Mouse (Mus musculus) intestine, embryonic 15.5 days (tissue): ENCODE measurements around the gene Casp8ap2. TPM values are rescaled to one million over a fixed set of nuclear protein-coding genes. Genes with fewer than 3 reads are reported as not detected.

Experiments used
- ATAC-seq: fragments of 200-750 bp; cut with Nextera tagmentation; 2 replicates; pipeline ENCODE4 v1.8.0; 2017; ENCODE audit warnings: moderate TSS enrichment, moderate library complexity
- H3K27ac ChIP-seq: fragments of 300-500 bp; sonication (generic); 2 replicates; pipeline ENCODE4 v1.5.1; 2015; ENCODE audit warnings: mild to moderate bottlenecking, inconsistent platforms
- H3K27me3 ChIP-seq: fragments of 300-500 bp; sonication (generic); replicated peaks from 2 replicates; pipeline ENCODE4 v1.6.1; 2015; ENCODE audit warnings: inconsistent platforms
- H3K36me3 ChIP-seq: fragments of 300-500 bp; sonication (generic); 2 replicates; pipeline ENCODE4 v1.6.1; 2015; ENCODE audit warnings: inconsistent platforms
- H3K4me1 ChIP-seq: fragments of 300-500 bp; sonication (generic); replicated peaks from 2 replicates; pipeline ENCODE4 v1.6.1; 2015; ENCODE audit warnings: inconsistent platforms
- H3K4me2 ChIP-seq: fragments of 300-500 bp; sonication (generic); replicated peaks from 2 replicates; pipeline ENCODE4 v1.6.1; 2015; ENCODE audit warnings: mild to moderate bottlenecking, inconsistent platforms
- H3K4me3 ChIP-seq: fragments of 300-500 bp; sonication (generic); replicated peaks from 2 replicates; pipeline ENCODE4 v1.5.1; 2015; ENCODE audit warnings: inconsistent platforms
- H3K9ac ChIP-seq: fragments of 300-500 bp; sonication (generic); 2 replicates; pipeline ENCODE4 v1.6.1; 2015; ENCODE audit warnings: inconsistent platforms
- H3K9me3 ChIP-seq: fragments of 300-500 bp; sonication (generic); 2 replicates; pipeline ENCODE4 v1.6.1; 2016; ENCODE audit warnings: inconsistent platforms
- WGBS: fragments of 180-500 bp; shearing (Covaris S2); methylation state at CpG from one replicate; pipeline ENCODE4 v1.1.7; 2015; 5-methylcytosine and 5-hydroxymethylcytosine counted together
- polyA plus RNA-seq: library from polyadenylated mRNA; unstranded; fragments of >200 nt; fragmentation: Nextera tagmentation; extraction: Ambion mirVana; gene quantifications from 2 replicates; pipeline ENCODE4 v1.2.1, GENCODE M21; 2015

The Casp8ap2 gene
- polyA plus RNA-seq, result 45.9 and 47.8 TPM in 2 replicates

DNA sequence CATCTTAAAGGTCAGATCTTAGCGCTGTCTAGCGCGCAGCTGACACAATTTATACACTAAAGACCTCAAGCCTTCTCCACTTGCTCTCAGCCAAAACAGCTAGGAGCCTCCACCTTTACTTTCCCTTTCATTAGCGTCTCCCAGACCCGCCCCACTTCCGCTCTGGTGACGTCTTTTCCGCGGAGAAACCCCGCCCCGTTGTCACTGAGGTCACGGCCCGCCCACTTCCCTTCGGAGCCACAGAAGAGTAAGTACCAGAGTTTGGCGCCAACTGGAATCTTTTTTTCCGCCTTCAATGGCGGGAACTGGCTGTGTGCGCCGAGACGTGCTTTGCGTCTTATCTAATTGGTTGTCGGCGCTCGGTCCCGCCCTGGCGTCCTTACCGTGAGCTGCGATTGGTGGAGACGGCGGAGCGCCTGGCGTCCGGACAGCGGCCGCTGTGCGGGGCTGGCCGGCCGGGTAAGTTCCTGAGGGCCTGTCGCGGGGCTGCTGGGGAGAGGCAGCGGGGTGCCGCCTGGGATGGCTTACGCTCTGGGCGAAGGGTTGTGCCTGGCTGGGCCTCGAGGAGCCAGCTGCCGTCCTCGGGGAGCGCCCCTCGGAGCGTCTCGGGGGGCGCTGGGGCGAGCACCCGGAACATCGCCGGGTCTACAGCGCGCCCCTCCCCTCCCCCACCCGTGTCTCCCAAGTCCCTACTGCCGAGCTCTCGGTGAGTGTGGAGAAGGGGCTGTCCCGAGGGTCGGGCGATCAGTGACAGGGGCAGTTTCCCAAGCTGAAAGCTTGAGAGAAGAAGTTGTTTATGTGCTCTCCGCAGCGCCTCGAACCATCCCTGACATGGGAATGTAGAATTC, at the start of gene Casp8ap2:
Gene Casp8ap2, plus strand, starts transcription at position 418 of the 848 bp plus-strand sequence.
- Histone ChIP-seq H3K4me1 (0 out of 2 replicates have a peak, but pooled peaks cover 6% of the 10 kb centered on the region), H3K4me3 (peak within 1 kb of the TSS; percentile 87), H3K4me2 (peak within 1 kb of the TSS; percentile 78), H3K9me3 (no peaks in the 10 kb centered on the region), H3K36me3 (no peaks in the 10 kb centered on the region), H3K27me3 (no peaks in the 10 kb centered on the region), H3K9ac (peak within 1 kb of the TSS; percentile 78), H3K27ac (peak within 1 kb of the TSS; percentile 74)
- peak; percentile 100 for ATAC-seq
- WGBS, result under 1% methylated on average over 65 of the region's 67 CpGs

DNA sequence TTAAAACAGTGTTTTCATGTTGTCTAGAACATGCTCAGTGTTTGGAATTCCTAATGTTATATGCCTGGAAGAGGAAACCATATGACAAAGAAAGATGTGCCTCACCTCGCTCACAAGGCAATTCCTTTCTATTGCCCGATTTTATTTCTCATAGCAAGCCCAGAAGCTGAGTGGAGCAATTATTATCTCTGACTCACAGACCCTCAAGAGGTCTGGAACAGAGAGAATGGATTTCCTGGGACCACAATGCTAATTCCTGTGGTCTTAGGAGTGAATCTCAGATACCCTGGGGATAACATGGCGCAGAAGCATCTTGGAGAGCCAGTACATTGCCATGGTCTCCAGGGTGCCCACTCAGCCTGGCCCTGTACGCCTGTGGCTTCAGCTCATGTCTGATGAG, 46.2 kb upstream of the Casp8ap2 start:
- Histone ChIP-seq H3K4me3 (no peak overlapping the region), H3K4me1 (peaks cover 6% of the 10 kb centered on the region; the same call in 1 of the 2 replicates), H3K27me3 (no peaks in the 10 kb centered on the region), H3K9me3 (no peaks in the 10 kb centered on the region), H3K4me2 (no peak overlapping the region), H3K27ac (no peak overlapping the region), H3K36me3 (no peaks in the 10 kb centered on the region), H3K9ac (no peak overlapping the region)
- WGBS, result 75% methylated on average over 4 of the region's 4 CpGs
- no peak for ATAC-seq

DNA sequence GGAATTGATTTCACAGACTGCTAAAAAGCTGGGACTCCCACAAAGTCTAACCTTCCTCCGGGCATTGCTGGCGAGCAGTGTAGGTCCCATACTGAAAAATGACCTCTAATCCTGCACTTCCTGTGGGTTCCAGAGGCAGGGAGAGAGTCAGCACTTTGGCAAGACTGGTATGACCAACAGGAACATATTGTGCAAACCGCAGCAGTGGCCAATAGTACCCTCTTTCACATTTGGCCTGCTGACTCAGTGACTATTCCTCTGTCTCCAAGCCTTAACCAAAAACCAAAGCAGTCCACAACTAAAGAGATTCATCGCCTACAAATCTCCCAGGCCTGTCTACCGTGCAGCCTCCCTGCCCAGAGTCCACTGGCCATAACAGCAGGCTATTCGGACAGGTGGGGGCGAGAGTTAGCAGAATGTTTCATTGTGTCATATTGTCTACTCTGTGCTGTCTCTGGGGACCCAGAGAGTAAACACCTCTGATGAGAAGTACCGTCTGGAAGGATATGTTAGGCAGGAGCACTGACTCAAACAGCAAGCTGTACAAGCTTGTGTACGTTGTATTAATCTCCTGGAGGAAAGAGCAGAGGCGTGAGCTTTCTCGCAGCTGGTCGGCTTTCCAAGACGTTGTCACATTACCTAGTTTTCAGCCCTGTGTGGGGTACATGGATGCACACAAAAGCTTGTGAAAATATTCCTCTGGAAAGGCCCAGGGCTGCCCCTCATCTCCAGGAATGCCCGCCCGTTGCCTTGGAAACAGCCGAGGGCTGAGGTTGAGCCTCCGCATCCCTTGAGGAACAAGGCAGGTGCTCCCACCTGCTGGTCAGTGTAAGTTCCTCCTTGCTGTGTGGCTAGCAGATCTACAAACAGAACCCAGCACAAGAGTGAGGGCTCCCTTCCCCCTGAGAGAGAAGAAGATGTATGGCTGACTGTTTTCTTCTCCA, 45.0 kb upstream of the Casp8ap2 start:
- ATAC-seq, result peak; percentile 26; the same call in 1 of the 2 replicates
- Histone ChIP-seq H3K9ac (no peak overlapping the region), H3K4me2 (no peak overlapping the region)

DNA sequence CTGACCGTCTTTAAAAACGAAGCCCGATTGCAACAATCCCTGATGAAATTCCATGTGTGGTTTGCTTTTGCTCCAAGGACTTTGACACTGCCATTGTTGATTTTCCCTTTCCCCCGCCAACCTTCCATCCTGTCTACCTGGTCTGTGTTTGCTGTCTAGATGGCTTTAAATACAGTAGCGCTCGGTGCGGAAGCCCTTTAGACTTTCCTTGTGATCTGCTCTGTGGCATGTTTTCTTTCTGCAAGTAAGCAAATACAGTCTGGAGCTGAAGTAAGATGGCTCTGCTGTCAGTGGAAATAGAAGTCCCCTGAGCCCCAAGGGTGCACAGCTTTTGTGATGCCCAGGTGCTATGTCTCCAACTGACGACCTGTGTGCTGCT, 44.3 kb upstream of the Casp8ap2 start:
- H3K27ac ChIP-seq, result no peak overlapping the region
- WGBS, result 53% methylated on average over 8 of the region's 8 CpGs
- peaks cover 6% of the 10 kb centered on the region; the same call in 1 of the 2 replicates for H3K4me1 ChIP-seq
- ATAC-seq, result peak; percentile 55; the same call in 1 of the 2 replicates
- H3K27me3 ChIP-seq, result no peaks in the 10 kb centered on the region
- H3K9ac ChIP-seq, result no peak overlapping the region
- no peaks in the 10 kb centered on the region for H3K9me3 ChIP-seq
- H3K4me3 ChIP-seq, result no peak overlapping the region
- H3K4me2 ChIP-seq, result no peak overlapping the region
- no peaks in the 10 kb centered on the region for H3K36me3 ChIP-seq

More for the DNA sequence above, 45.0 kb upstream of the Casp8ap2 start:
- Histone ChIP-seq H3K4me1 (peaks cover 6% of the 10 kb centered on the region; the same call in 1 of the 2 replicates), H3K9me3 (no peaks in the 10 kb centered on the region), H3K36me3 (no peaks in the 10 kb centered on the region), H3K27me3 (no peaks in the 10 kb centered on the region), H3K27ac (no peak overlapping the region), H3K4me3 (no peak overlapping the region)
- 42% methylated on average over 17 of the region's 17 CpGs for WGBS

DNA sequence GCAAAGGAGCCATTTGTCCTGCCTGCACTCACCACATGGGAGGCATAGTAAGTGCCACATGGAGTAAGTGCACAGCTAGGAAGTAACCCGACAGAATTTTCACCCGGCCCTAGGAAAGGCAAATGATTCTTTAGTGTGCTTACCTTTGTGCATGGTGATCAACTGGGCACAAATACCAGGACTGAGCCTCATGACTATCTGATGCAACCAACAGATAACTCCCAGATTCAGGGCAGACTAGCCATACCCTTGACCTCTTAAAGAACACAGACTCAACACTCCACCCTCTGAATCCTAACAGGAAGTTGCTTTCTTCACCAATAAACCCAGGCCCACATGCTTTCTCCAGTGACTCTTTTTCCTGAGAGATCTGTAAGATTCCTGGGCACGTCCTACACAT, 43.8 kb upstream of the Casp8ap2 start:
- no peaks in the 10 kb centered on the region for H3K36me3 ChIP-seq
- H3K9ac ChIP-seq, result no peak overlapping the region
- 60% methylated on average over 3 of the region's 3 CpGs for WGBS
- H3K4me2 ChIP-seq, result no peak overlapping the region
- ATAC-seq, result no peak; the same call in 1 of the 2 replicates
- no peak overlapping the region for H3K27ac ChIP-seq
- peaks cover 6% of the 10 kb centered on the region; the same call in 1 of the 2 replicates for H3K4me1 ChIP-seq
- no peaks in the 10 kb centered on the region for H3K27me3 ChIP-seq
- H3K9me3 ChIP-seq, result no peaks in the 10 kb centered on the region
- no peak overlapping the region for H3K4me3 ChIP-seq

DNA sequence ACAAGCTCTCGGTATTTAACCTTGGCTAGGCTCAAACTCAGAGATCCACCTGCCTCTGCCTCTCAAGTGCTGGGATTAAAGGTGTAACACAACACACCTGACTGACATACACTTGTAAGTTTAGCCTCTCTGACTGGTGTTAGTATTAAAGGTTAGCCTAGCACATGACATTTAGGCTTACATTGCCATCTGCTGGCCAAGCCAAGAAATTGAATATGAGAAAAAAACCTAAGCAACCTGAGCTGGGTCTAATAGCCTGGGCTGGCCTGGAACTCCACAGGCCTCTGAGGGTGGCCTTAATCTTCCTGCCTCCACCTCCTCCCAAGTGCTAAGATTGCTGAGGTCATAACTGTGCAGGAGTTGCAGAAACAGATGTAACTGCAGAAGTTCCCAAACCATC, 43.1 kb upstream of the Casp8ap2 start:
- Histone ChIP-seq H3K36me3 (no peaks in the 10 kb centered on the region), H3K27ac (no peak overlapping the region), H3K4me3 (no peak overlapping the region), H3K9ac (no peak overlapping the region), H3K4me2 (no peak overlapping the region), H3K4me1 (peaks cover 6% of the 10 kb centered on the region; the same call in 1 of the 2 replicates), H3K9me3 (no peaks in the 10 kb centered on the region), H3K27me3 (no peaks in the 10 kb centered on the region)
- ATAC-seq, result peak; percentile 48
- 61% methylated on average over 1 of the region's 1 CpGs for WGBS

DNA sequence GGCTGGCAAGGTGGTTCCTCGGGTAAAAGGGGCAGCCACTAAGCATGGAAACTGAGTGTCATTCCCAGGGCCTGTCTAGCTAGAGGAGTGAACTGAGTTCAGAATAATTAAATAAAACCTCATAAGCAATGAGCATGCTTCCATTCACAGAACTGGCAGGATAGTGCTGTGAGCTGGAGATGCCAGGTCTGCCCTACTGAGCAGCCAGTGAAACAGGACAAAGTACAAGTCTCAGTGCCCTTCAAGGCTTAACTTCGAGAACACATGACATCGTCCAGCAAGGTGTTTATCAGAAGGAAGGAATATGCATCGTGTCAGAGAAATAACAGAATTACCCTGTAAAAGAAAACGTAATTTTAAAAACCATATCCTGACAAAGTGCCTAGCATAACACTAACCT, 41.7 kb upstream of the Casp8ap2 start:
- Histone ChIP-seq H3K4me2 (no peak overlapping the region), H3K9ac (no peak overlapping the region), H3K27ac (no peak overlapping the region), H3K36me3 (no peaks in the 10 kb centered on the region), H3K4me3 (no peak overlapping the region), H3K9me3 (no peaks in the 10 kb centered on the region), H3K27me3 (no peaks in the 10 kb centered on the region), H3K4me1 (peaks cover 6% of the 10 kb centered on the region; the same call in 1 of the 2 replicates)
- WGBS, result 85% methylated on average over 5 of the region's 5 CpGs
- no peak for ATAC-seq

DNA sequence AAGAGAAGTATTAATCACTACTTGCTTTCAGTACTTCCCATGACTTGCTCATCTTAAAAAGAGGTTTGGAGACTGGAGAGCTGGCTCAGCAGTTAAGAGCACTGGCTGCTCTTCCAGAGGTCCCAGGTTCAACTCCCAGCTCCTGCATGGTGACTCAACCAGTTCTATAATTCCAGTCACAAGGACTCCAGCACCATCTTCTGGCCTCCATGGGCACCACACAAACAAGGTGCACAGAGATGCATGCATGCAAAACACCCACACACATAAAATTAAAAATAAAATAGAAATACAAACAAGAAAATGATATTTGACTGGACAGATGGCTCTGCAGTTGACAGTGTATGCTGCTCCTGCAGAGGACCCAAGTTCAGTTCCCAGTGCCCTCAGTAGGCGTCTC, 40.6 kb upstream of the Casp8ap2 start:
- no peak for ATAC-seq
- Histone ChIP-seq H3K27me3 (no peaks in the 10 kb centered on the region), H3K4me3 (no peak overlapping the region), H3K4me2 (no peak overlapping the region), H3K9ac (no peak overlapping the region), H3K36me3 (no peaks in the 10 kb centered on the region), H3K4me1 (peaks cover 6% of the 10 kb centered on the region; the same call in 1 of the 2 replicates), H3K27ac (no peak overlapping the region), H3K9me3 (no peaks in the 10 kb centered on the region)
- 94% methylated on average over 1 of the region's 1 CpGs for WGBS

DNA sequence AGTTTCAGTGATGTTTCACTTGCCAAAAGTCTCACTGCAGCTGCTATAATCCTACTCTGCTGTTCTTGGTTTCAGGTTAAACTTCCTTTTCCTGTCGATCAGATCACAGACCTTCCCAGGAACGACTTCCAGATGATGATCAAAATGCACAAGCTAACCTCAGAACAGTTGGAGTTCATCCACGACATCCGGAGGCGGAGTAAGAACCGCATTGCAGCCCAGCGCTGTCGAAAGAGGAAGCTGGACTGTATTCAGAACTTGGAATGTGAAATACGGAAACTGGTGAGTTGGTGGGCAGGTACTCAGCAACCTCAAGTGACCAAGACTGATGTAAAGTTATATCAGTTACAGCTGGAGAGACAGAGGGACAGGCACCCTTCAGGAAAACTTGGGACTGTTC, 40.1 kb upstream of the Casp8ap2 start:
- H3K4me3 ChIP-seq, result no peak overlapping the region
- WGBS, result 66% methylated on average over 9 of the region's 9 CpGs
- H3K9me3 ChIP-seq, result no peaks in the 10 kb centered on the region
- no peak overlapping the region for H3K4me2 ChIP-seq
- ATAC-seq, result no peak
- no peaks in the 10 kb centered on the region for H3K27me3 ChIP-seq
- H3K4me1 ChIP-seq, result peaks cover 5% of the 10 kb centered on the region; the same call in 1 of the 2 replicates
- no peak overlapping the region for H3K27ac ChIP-seq
- H3K36me3 ChIP-seq, result no peaks in the 10 kb centered on the region
- H3K9ac ChIP-seq, result no peak overlapping the region

DNA sequence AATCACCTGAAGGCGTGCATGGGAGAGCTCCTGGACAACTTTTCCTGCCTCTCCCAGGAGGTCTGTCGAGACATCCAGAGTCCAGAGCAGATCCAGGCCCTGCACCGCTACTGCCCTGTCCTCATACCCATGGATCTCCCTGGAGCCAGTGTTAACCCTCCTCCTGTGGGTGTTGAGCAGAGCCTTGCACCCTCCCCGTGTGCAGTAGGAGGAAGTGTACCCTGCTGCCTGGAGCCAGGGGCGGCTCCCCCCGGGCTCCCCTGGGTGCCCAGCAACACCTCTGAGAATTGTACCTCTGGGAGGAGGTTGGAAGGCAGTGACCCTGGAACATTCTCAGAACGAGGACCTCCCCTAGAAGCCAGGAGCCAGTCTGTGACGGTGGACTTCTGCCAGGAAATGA, 35.4 kb upstream of the Casp8ap2 start:
- Histone ChIP-seq H3K9me3 (no peaks in the 10 kb centered on the region), H3K4me3 (no peak overlapping the region), H3K27me3 (no peaks in the 10 kb centered on the region), H3K4me2 (no peak overlapping the region), H3K36me3 (no peaks in the 10 kb centered on the region), H3K27ac (no peak overlapping the region), H3K9ac (no peak overlapping the region), H3K4me1 (no peaks in the 10 kb centered on the region)
- 78% methylated on average over 8 of the region's 8 CpGs for WGBS
- no peak for ATAC-seq

DNA sequence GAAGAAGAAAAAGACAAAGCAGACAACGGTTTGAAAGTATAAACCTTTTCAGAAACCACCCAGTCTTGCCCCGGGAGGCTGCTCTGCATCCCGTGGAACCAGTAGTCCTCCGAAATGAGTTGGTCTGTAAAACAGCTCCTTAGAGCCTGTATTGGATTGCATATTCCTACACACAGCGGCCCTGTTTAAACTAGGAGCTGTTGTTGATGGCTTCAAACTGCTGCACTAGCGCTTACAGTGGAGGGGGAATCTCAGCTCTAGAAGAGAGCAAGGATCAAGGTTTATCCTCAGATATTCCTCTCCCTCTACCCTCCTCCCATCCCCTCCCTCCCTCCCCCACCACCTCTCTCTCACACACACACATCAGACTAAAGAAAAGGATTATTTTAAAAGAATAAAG, 31.1 kb upstream of the Casp8ap2 start:
- no peak overlapping the region for H3K27ac ChIP-seq
- no peak overlapping the region for H3K4me2 ChIP-seq
- H3K9me3 ChIP-seq, result no peaks in the 10 kb centered on the region
- no peak for ATAC-seq
- H3K36me3 ChIP-seq, result no peaks in the 10 kb centered on the region
- H3K4me1 ChIP-seq, result no peaks in the 10 kb centered on the region
- no peak overlapping the region for H3K9ac ChIP-seq
- no peak overlapping the region for H3K4me3 ChIP-seq
- WGBS, result 72% methylated on average over 6 of the region's 6 CpGs
- no peaks in the 10 kb centered on the region for H3K27me3 ChIP-seq

DNA sequence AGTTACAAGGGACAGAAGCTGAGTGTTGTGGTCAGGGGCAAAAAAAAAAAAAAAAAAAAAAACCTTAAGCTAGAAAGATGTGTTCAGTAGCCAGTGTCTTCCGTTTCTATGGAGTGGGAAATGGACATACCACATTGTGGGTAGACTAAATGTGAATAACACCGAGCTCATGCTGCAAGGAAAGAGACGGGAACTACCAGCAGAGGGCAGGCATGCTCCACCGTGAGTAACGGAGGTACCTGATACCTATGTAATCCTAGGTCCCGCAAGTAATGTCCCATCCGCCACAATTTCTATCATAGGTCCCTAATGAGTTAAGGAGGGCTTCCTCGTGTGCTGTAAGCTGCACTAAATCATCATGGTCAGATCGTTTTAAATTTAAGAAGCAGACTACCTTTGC, 28.7 kb upstream of the Casp8ap2 start:
- Histone ChIP-seq H3K36me3 (no peaks in the 10 kb centered on the region), H3K4me3 (no peak overlapping the region), H3K4me2 (no peak overlapping the region), H3K27me3 (no peaks in the 10 kb centered on the region), H3K27ac (no peak overlapping the region), H3K9ac (no peak overlapping the region), H3K9me3 (no peaks in the 10 kb centered on the region), H3K4me1 (no peaks in the 10 kb centered on the region)
- no peak for ATAC-seq
- WGBS, result 14% methylated on average over 9 of the region's 9 CpGs
